In genomic region chr13:112050892-112051291, GRCm38 (mm10) we compare ENCODE assay signal across 19 mouse cellular contexts.
DNase-seq lines count a peak whose midpoint lies in the region; ATAC-seq and TF ChIP-seq lines count a peak whose summit lies in the region.
"Had no signal": no experiment of that assay in that cellular context is flagged by ENCODE, and none has a peak within 500 bp of the region (broad histone marks: within the 10 kb centered on the region; RNA-seq: fewer than 3 reads in every experiment).

No protein-coding gene starts in this region.

- TF ChIP-seq POLR2A in heart, adult 2 months (IDR thresholded peaks at IDR 0.05; ENCODE audit: insufficient read depth, low read depth, low read length), result no peak

- no peaks in the 10 kb centered on the region; the same call in 1 of the 2 replicates for H3K36me3 ChIP-seq in heart, adult 2 months (ENCODE audit: control insufficient read depth, insufficient read depth, low read length)
- no peaks in the 10 kb centered on the region for H3K36me3 ChIP-seq in heart, embryonic 12.5 days
- H3K36me3 ChIP-seq in heart, embryonic 14.5 days (ENCODE audit: control insufficient read depth, insufficient read depth, low read length), result no peaks in the 10 kb centered on the region
- H3K36me3 ChIP-seq in hindbrain, embryonic 14.5 days (replicated peaks; ENCODE audit: control insufficient read depth, insufficient read depth), result no peaks in the 10 kb centered on the region
- H3K36me3 ChIP-seq: embryonic facial prominence, embryonic 13.5 days; hindbrain, embryonic 13.5 days; intestine, embryonic 15.5 days had no signal

- H3K27me3 ChIP-seq in heart, adult 2 months (ENCODE audit: control insufficient read depth, insufficient read depth, low read length), result no peaks in the 10 kb centered on the region
- H3K27me3 ChIP-seq in heart, embryonic 12.5 days (replicated peaks), result no peaks in the 10 kb centered on the region
- no peaks in the 10 kb centered on the region for H3K27me3 ChIP-seq in heart, embryonic 14.5 days (ENCODE audit: control insufficient read depth, insufficient read depth, low read length)
- H3K27me3 ChIP-seq in hindbrain, embryonic 14.5 days (ENCODE audit: control insufficient read depth, insufficient read depth, low read length), result no peaks in the 10 kb centered on the region
- H3K27me3 ChIP-seq: embryonic facial prominence, embryonic 13.5 days; hindbrain, embryonic 13.5 days; intestine, embryonic 15.5 days had no signal

- intact Hi-C loops in heart, adult 2 months (cut with DNase I), result loop anchor here (5.0 kb wide), 1 partner anchor 49 kb away; no protein-coding TSS in a partner anchor
- intact Hi-C loops in heart, postnatal 14 days (cut with DNase I), result no loop called here
- intact Hi-C loops in heart, postnatal 25 days (cut with DNase I), result no loop called here

- H3K27ac ChIP-seq in heart, adult 2 months, result peak overlapping the region; percentile 63
- H3K27ac ChIP-seq in heart, embryonic 12.5 days (ENCODE audit: poor library complexity, severe bottlenecking), result peak overlapping the region; percentile 65
- H3K27ac ChIP-seq in heart, embryonic 14.5 days (replicated peaks in 1 of 2; ENCODE audit: control insufficient read depth in 1 of 2, insufficient read depth in 1 of 2, low read depth in 2 of 2, low read length in 2 of 2), result peak overlapping the region; percentile 4 to 67; a peak in 3 of 4 replicates
- no peak overlapping the region for H3K27ac ChIP-seq in hindbrain, embryonic 14.5 days
- H3K27ac ChIP-seq: embryonic facial prominence, embryonic 13.5 days; hindbrain, embryonic 13.5 days; intestine, embryonic 15.5 days had no signal

- no peaks in the 10 kb centered on the region for H3K9me3 ChIP-seq in heart, embryonic 12.5 days (replicated peaks)
- H3K9me3 ChIP-seq in heart, embryonic 14.5 days (ENCODE audit: control insufficient read depth, low read length), result no peaks in the 10 kb centered on the region
- H3K9me3 ChIP-seq in hindbrain, embryonic 14.5 days (ENCODE audit: control insufficient read depth, low read length), result no peaks in the 10 kb centered on the region
- H3K9me3 ChIP-seq: embryonic facial prominence, embryonic 13.5 days; hindbrain, embryonic 13.5 days; intestine, embryonic 15.5 days had no signal

- peak; percentile 39; the same call in 1 of the 2 replicates for ATAC-seq in heart, embryonic 12.5 days (ENCODE audit: insufficient number of reproducible peaks, low FRiP score)
- ATAC-seq in heart, embryonic 14.5 days (ENCODE audit: insufficient number of reproducible peaks, insufficient read depth, low FRiP score, low read depth), result peak; percentile 44
- no peak for ATAC-seq in hindbrain, embryonic 14.5 days (ENCODE audit: low FRiP score)
- ATAC-seq: forebrain, embryonic 14.5 days; intestine, embryonic 15.5 days had no signal

- no peak for TF ChIP-seq CTCF in heart, adult 2 months (IDR thresholded peaks at IDR 0.05)

- peak in 1 of 2 experiments; percentile 34 for DNase-seq in heart, adult 2 months
- DNase-seq in heart, postnatal 14 days, result no peak
- peak; percentile 20 for DNase-seq in heart, postnatal 25 days (ENCODE audit: low spot score)
- DNase-seq in hindbrain, embryonic 14.5 days (ENCODE audit: low spot score), result no peak
- no peak for DNase-seq in layer of hippocampus, postnatal 14 days (ENCODE audit: low spot score in 2 of 2)
- DNase-seq: adrenal gland, adult 8-10 months; adrenal gland, postnatal 36 days; cerebellum, adult 11 months; cerebellum, adult 8-10 months; cerebellum, postnatal 25 days; gastrocnemius, postnatal 10 days; kidney, adult 18-20 months; kidney, postnatal 10 days had no signal

- no peak overlapping the region for H3K9ac ChIP-seq in heart, adult 2 months (ENCODE audit: low read depth, low read length)
- no peak overlapping the region for H3K9ac ChIP-seq in heart, embryonic 12.5 days
- no peak overlapping the region for H3K9ac ChIP-seq in heart, embryonic 14.5 days (ENCODE audit: low read length)
- no peak overlapping the region for H3K9ac ChIP-seq in hindbrain, embryonic 14.5 days
- H3K9ac ChIP-seq: embryonic facial prominence, embryonic 13.5 days; hindbrain, embryonic 13.5 days; intestine, embryonic 15.5 days had no signal

- 58% methylated on average over 11 of the region's 11 CpGs for WGBS in heart, adult 2 months
- WGBS in heart, embryonic 12.5 days, result 78% methylated on average over 11 of the region's 11 CpGs
- 73% methylated on average over 11 of the region's 11 CpGs for WGBS in heart, embryonic 14.5 days
- WGBS in hindbrain, embryonic 14.5 days, result 88% methylated on average over 11 of the region's 11 CpGs

- 0 out of 2 replicates have a peak, but pooled peaks have one; percentile 54 for TF ChIP-seq EP300 in heart, adult 2 months (IDR thresholded peaks at IDR 0.05; ENCODE audit: insufficient read depth, low read depth, low read length)

- no peak overlapping the region for H3K4me3 ChIP-seq in heart, adult 2 months
- H3K4me3 ChIP-seq in heart, embryonic 12.5 days, result no peak overlapping the region
- no peak overlapping the region for H3K4me3 ChIP-seq in heart, embryonic 14.5 days (ENCODE audit: control insufficient read depth in 1 of 2, insufficient read depth in 1 of 2, low read depth in 1 of 2, low read length in 2 of 2)
- H3K4me3 ChIP-seq in hindbrain, embryonic 14.5 days (replicated peaks; ENCODE audit: low read length), result no peak overlapping the region
- H3K4me3 ChIP-seq: embryonic facial prominence, embryonic 13.5 days; hindbrain, embryonic 13.5 days; intestine, embryonic 15.5 days had no signal

- no peaks in the 10 kb centered on the region for H3K79me2 ChIP-seq in heart, adult 2 months (replicated peaks; ENCODE audit: control insufficient read depth, insufficient read depth, low read length)

- peaks cover 4% of the 10 kb centered on the region for H3K4me1 ChIP-seq in heart, adult 2 months (ENCODE audit: control insufficient read depth, insufficient read depth, low read length)
- no peaks in the 10 kb centered on the region; the same call in 1 of the 2 replicates for H3K4me1 ChIP-seq in heart, embryonic 12.5 days (replicated peaks)
- H3K4me1 ChIP-seq in heart, embryonic 14.5 days (ENCODE audit: control insufficient read depth in 2 of 2, insufficient read depth in 2 of 2, low read length in 2 of 2), result peaks cover 0 to 7% of the 10 kb centered on the region in 2 experiments; a peak in 1 of 4 replicates
- H3K4me1 ChIP-seq in hindbrain, embryonic 14.5 days (replicated peaks; ENCODE audit: control insufficient read depth, insufficient read depth, low read length), result no peaks in the 10 kb centered on the region
- H3K4me1 ChIP-seq: embryonic facial prominence, embryonic 13.5 days; hindbrain, embryonic 13.5 days; intestine, embryonic 15.5 days had no signal

- H3K4me2 ChIP-seq in heart, embryonic 12.5 days, result no peak overlapping the region
- no peak overlapping the region for H3K4me2 ChIP-seq in heart, embryonic 14.5 days (ENCODE audit: low read length)
- no peak overlapping the region for H3K4me2 ChIP-seq in hindbrain, embryonic 14.5 days (replicated peaks)
- H3K4me2 ChIP-seq: embryonic facial prominence, embryonic 13.5 days; hindbrain, embryonic 13.5 days; intestine, embryonic 15.5 days had no signal
